Mouse (Mus musculus): ENCODE measurements around the gene Gm20518.

GRCm38 (mm10) chr16:17884116-17884515, 7.4 kb downstream of the Gm20518 start:
- no peak for TF ChIP-seq GATA1 (IDR thresholded peaks at IDR 0.05; ENCODE audit: low read length)
- no peak for TF ChIP-seq TAL1 (IDR thresholded peaks at IDR 0.05; ENCODE audit: low read length)

Data from erythroblast, embryonic 14.5 days (primary cell).